In genomic region chr13:29916561-29916960, GRCm38 (mm10) we compare ENCODE assay signal across 22 mouse cellular contexts.
"Had no signal": no experiment of that assay in that cellular context is flagged by ENCODE, and none has a peak within 500 bp of the region (broad histone marks: within the 10 kb centered on the region; RNA-seq: fewer than 3 reads in every experiment).

No protein-coding gene starts in this region.

- H3K9ac ChIP-seq: forebrain, postnatal 0 days; hindbrain, embryonic 13.5 days; hindbrain, embryonic 15.5 days; kidney, embryonic 15.5 days; limb, embryonic 13.5 days; limb, embryonic 15.5 days; liver, embryonic 12.5 days; liver, embryonic 14.5 days had no signal

- DNase-seq: forebrain, postnatal 0 days; gastrocnemius, postnatal 14 days; gastrocnemius, postnatal 36 days; kidney, adult 11 months; kidney, adult 2 months; kidney, adult 9 months; kidney, postnatal 14 days; kidney, postnatal 36 days; layer of hippocampus, adult 9-11 months; layer of hippocampus, postnatal 36 days; left cerebral cortex, postnatal 4 days had no signal

- H3K4me2 ChIP-seq: heart, embryonic 11.5 days; hindbrain, embryonic 13.5 days; hindbrain, embryonic 15.5 days; kidney, embryonic 15.5 days; limb, embryonic 13.5 days; limb, embryonic 15.5 days; liver, embryonic 12.5 days had no signal

- H3K27ac ChIP-seq: hindbrain, embryonic 13.5 days; hindbrain, embryonic 15.5 days; hindbrain, postnatal 0 days; kidney, embryonic 15.5 days; kidney, postnatal 0 days; limb, embryonic 13.5 days; limb, embryonic 15.5 days; liver, embryonic 12.5 days; liver, embryonic 14.5 days had no signal

- H3K4me1 ChIP-seq: hindbrain, embryonic 13.5 days; hindbrain, embryonic 15.5 days; kidney, embryonic 15.5 days; liver, embryonic 12.5 days had no signal

- ATAC-seq: forebrain, postnatal 0 days; hindbrain, postnatal 0 days; intestine, embryonic 16.5 days; liver, embryonic 12.5 days had no signal

- H3K27me3 ChIP-seq: hindbrain, embryonic 13.5 days; hindbrain, embryonic 15.5 days; kidney, embryonic 15.5 days; limb, embryonic 13.5 days; limb, embryonic 15.5 days; liver, embryonic 12.5 days had no signal

- H3K4me3 ChIP-seq: hindbrain, embryonic 13.5 days; hindbrain, embryonic 15.5 days; kidney, embryonic 15.5 days; limb, embryonic 13.5 days; limb, embryonic 15.5 days; liver, embryonic 12.5 days had no signal

- H3K9me3 ChIP-seq: hindbrain, embryonic 13.5 days; hindbrain, embryonic 15.5 days; kidney, embryonic 15.5 days; limb, embryonic 13.5 days; limb, embryonic 15.5 days; liver, embryonic 12.5 days had no signal
